Mouse (Mus musculus): ENCODE measurements at regions not wholly inside any gene's neighbourhood (a gene's known extent, or its start where the extent isn't known, plus 50 kb on each side); places are given as distances from the start of the nearest gene placed in this dataset.

DNA sequence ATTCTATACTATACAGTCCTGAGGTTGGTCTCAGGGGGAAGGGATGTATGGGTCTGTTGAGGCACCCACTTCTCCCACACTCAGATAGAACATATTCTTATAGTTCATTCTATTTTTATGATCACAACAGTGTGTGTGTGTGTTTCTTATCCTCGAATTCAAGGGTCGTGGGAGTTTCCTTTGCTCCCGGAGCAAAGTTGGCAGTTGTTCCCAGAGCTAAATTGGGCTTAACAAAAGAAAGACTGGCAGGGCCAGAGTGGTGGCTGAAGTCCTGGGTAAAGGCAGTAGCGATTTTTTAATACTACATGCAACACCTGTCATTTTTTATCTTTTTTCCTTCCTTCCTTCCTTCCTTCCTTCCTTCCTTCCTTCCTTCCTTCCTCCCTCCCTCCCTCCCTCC is 131.5 kb upstream of the Sp4 start:
- DNase-seq (ENCODE audit: low spot score) (no peak), ATAC-seq (ENCODE audit: low FRiP score) (no peak)
- no peak overlapping the region for H3K4me2 ChIP-seq (ENCODE audit: low read depth, low read length, poor library complexity, severe bottlenecking)
- TF ChIP-seq CTCF (IDR thresholded peaks at IDR 0.05) = no peak
- no peak overlapping the region for H3K27ac ChIP-seq (ENCODE audit: low read depth, low read length)
- no peaks in the 10 kb centered on the region for H3K4me1 ChIP-seq (ENCODE audit: insufficient read depth, low read length)
- no peak overlapping the region for H3K9ac ChIP-seq (replicated peaks; ENCODE audit: low read length, poor library complexity, severe bottlenecking)
- 68% methylated on average over 4 of the region's 4 CpGs for WGBS
- H3K27me3 ChIP-seq (ENCODE audit: insufficient read depth, low read length) = no peaks in the 10 kb centered on the region
- no peaks in the 10 kb centered on the region for H3K9me3 ChIP-seq (ENCODE audit: low read length)
- no peaks in the 10 kb centered on the region for H3K36me3 ChIP-seq (ENCODE audit: insufficient read depth, low read length)
- no peak overlapping the region for H3K4me3 ChIP-seq (ENCODE audit: low read depth, low read length)

DNA sequence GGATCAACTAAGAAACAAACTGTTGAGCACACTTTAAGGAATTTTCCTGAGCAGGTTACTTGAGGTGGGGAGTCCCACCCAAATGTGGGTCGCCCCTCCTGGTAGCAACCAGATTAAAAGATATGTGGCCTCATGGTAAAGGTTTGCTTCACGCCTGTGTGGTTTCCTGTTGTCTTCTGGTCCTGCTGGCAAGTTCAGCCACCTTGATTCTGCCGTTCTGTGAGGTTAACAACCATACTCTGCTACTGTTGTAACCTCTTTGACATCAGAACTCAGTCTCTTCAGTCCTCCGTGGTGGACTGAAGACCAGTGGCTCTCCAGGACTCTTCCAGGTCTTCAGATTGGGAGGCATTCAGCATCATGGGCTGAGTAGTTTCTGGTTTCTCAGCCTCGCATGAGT is 127.1 kb upstream of the Sp4 start:
- no peaks in the 10 kb centered on the region for H3K4me1 ChIP-seq (ENCODE audit: insufficient read depth, low read length)
- no peaks in the 10 kb centered on the region for H3K36me3 ChIP-seq (ENCODE audit: insufficient read depth, low read length)
- no peak overlapping the region for H3K9ac ChIP-seq (replicated peaks; ENCODE audit: low read length, poor library complexity, severe bottlenecking)
- no peaks in the 10 kb centered on the region for H3K27me3 ChIP-seq (ENCODE audit: insufficient read depth, low read length)
- TF ChIP-seq CTCF (IDR thresholded peaks at IDR 0.05) = no peak
- H3K4me2 ChIP-seq (ENCODE audit: low read depth, low read length, poor library complexity, severe bottlenecking) = no peak overlapping the region
- WGBS = 80% methylated on average over 5 of the region's 5 CpGs
- no peak overlapping the region for H3K4me3 ChIP-seq (ENCODE audit: low read depth, low read length)
- H3K27ac ChIP-seq (ENCODE audit: low read depth, low read length) = no peak overlapping the region
- no peaks in the 10 kb centered on the region for H3K9me3 ChIP-seq (ENCODE audit: low read length)
- DNase-seq (ENCODE audit: low spot score) (no peak), ATAC-seq (ENCODE audit: low FRiP score) (no peak)

GRCm38 (mm10) chr12:118415956-118416355 is 114.7 kb upstream of the Sp4 start:
- no peak for ATAC-seq (ENCODE audit: low FRiP score)
- no peaks in the 10 kb centered on the region for H3K9me3 ChIP-seq (ENCODE audit: low read length)
- no peak overlapping the region for H3K4me3 ChIP-seq (ENCODE audit: low read depth, low read length)
- no peaks in the 10 kb centered on the region for H3K4me1 ChIP-seq (ENCODE audit: insufficient read depth, low read length)
- no peak for TF ChIP-seq CTCF (IDR thresholded peaks at IDR 0.05)
- 84% methylated on average over 1 of the region's 1 CpGs for WGBS
- no peaks in the 10 kb centered on the region for H3K27me3 ChIP-seq (ENCODE audit: insufficient read depth, low read length)
- H3K27ac ChIP-seq (ENCODE audit: low read depth, low read length) = no peak overlapping the region
- no peak overlapping the region for H3K4me2 ChIP-seq (ENCODE audit: low read depth, low read length, poor library complexity, severe bottlenecking)
- H3K9ac ChIP-seq (replicated peaks; ENCODE audit: low read length, poor library complexity, severe bottlenecking) = no peak overlapping the region
- no peaks in the 10 kb centered on the region for H3K36me3 ChIP-seq (ENCODE audit: insufficient read depth, low read length)
- DNase-seq (ENCODE audit: low spot score) = no peak

GRCm38 (mm10) chr12:118411767-118412430 is 110.7 kb upstream of the Sp4 start:
- H3K27me3 ChIP-seq (ENCODE audit: insufficient read depth, low read length) = no peaks in the 10 kb centered on the region
- H3K4me1 ChIP-seq (ENCODE audit: insufficient read depth, low read length) = no peaks in the 10 kb centered on the region
- no peak overlapping the region for H3K4me3 ChIP-seq (ENCODE audit: low read depth, low read length)
- no peak for TF ChIP-seq CTCF (IDR thresholded peaks at IDR 0.05)
- no peak overlapping the region for H3K9ac ChIP-seq (replicated peaks; ENCODE audit: low read length, poor library complexity, severe bottlenecking)
- no peak overlapping the region for H3K4me2 ChIP-seq (ENCODE audit: low read depth, low read length, poor library complexity, severe bottlenecking)
- H3K36me3 ChIP-seq (ENCODE audit: insufficient read depth, low read length) = no peaks in the 10 kb centered on the region
- WGBS = 70% methylated on average over 7 of the region's 7 CpGs
- H3K27ac ChIP-seq (ENCODE audit: low read depth, low read length) = no peak overlapping the region
- DNase-seq (ENCODE audit: low spot score) (no peak), ATAC-seq (ENCODE audit: low FRiP score) (no peak)
- H3K9me3 ChIP-seq (ENCODE audit: low read length) = no peaks in the 10 kb centered on the region

- Histone ChIP-seq H3K36me3 (ENCODE audit: insufficient read depth, low read length) (no peaks in the 10 kb centered on the region), H3K4me1 (ENCODE audit: insufficient read depth, low read length) (no peaks in the 10 kb centered on the region), H3K9ac (replicated peaks; ENCODE audit: low read length, poor library complexity, severe bottlenecking) (no peak overlapping the region), H3K4me3 (ENCODE audit: low read depth, low read length) (no peak overlapping the region), H3K27ac (ENCODE audit: low read depth, low read length) (no peak overlapping the region), H3K27me3 (ENCODE audit: insufficient read depth, low read length) (no peaks in the 10 kb centered on the region), H3K4me2 (ENCODE audit: low read depth, low read length, poor library complexity, severe bottlenecking) (no peak overlapping the region), H3K9me3 (ENCODE audit: low read length) (no peaks in the 10 kb centered on the region)
- TF ChIP-seq CTCF (IDR thresholded peaks at IDR 0.05) = no peak
- DNase-seq (ENCODE audit: low spot score) (no peak), ATAC-seq (ENCODE audit: low FRiP score) (no peak)
Measured at GRCm38 (mm10) chr12:118410917-118411316, 109.7 kb upstream of the Sp4 start.

GRCm38 (mm10) chr12:118405135-118405534 is 103.9 kb upstream of the Sp4 start:
- TF ChIP-seq CTCF (IDR thresholded peaks at IDR 0.05) = no peak
- Histone ChIP-seq H3K27ac (ENCODE audit: low read depth, low read length) (no peak overlapping the region), H3K9ac (replicated peaks; ENCODE audit: low read length, poor library complexity, severe bottlenecking) (no peak overlapping the region), H3K36me3 (ENCODE audit: insufficient read depth, low read length) (no peaks in the 10 kb centered on the region), H3K9me3 (ENCODE audit: low read length) (no peaks in the 10 kb centered on the region), H3K4me3 (ENCODE audit: low read depth, low read length) (no peak overlapping the region), H3K4me2 (ENCODE audit: low read depth, low read length, poor library complexity, severe bottlenecking) (no peak overlapping the region), H3K27me3 (ENCODE audit: insufficient read depth, low read length) (no peaks in the 10 kb centered on the region), H3K4me1 (ENCODE audit: insufficient read depth, low read length) (no peaks in the 10 kb centered on the region)
- ATAC-seq (ENCODE audit: low FRiP score) = no peak
- no peak for DNase-seq (ENCODE audit: low spot score)
